Mouse (Mus musculus) kidney, embryonic 16.5 days (tissue): ENCODE results near the gene Amz2. TPM values are rescaled to one million over a fixed set of nuclear protein-coding genes. Genes with fewer than 3 reads are reported as not detected.

Source experiments
- ATAC-seq: fragments of 200-750 bp; cut with Nextera tagmentation; 2 replicates; pipeline ENCODE4 v1.8.0; 2017; ENCODE audit warnings: moderate TSS enrichment; ENCODE audit not compliant: low FRiP score, low TSS enrichment
- H3K27ac ChIP-seq: fragments of 300-500 bp; sonication (generic); 2 replicates; pipeline ENCODE4 v1.5.1; 2014; ENCODE audit warnings: low read length
- H3K27me3 ChIP-seq: fragments of 300-500 bp; sonication (generic); 2 replicates; pipeline ENCODE4 v1.6.1; 2014; ENCODE audit warnings: low read length, control low read depth, mixed read lengths; ENCODE audit not compliant: insufficient read depth
- H3K36me3 ChIP-seq: fragments of 300-500 bp; sonication (generic); 2 replicates; pipeline ENCODE4 v1.6.1; 2014; ENCODE audit warnings: low read length, control low read depth, mixed read lengths; ENCODE audit not compliant: insufficient read depth
- H3K4me1 ChIP-seq: fragments of 300-500 bp; sonication (generic); 2 replicates; pipeline ENCODE4 v1.6.1; 2014; ENCODE audit warnings: low read length, control low read depth, mixed read lengths; ENCODE audit not compliant: insufficient read depth
- H3K4me2 ChIP-seq: fragments of 300-500 bp; sonication (generic); replicated peaks from 2 replicates; pipeline ENCODE4 v1.6.1; 2014; ENCODE audit warnings: low read depth, low read length
- H3K4me3 ChIP-seq: fragments of 300-500 bp; sonication (generic); 2 replicates; pipeline ENCODE4 v1.5.1; 2014; ENCODE audit warnings: mild to moderate bottlenecking, low read length
- H3K9ac ChIP-seq: fragments of 300-500 bp; sonication (generic); replicated peaks from 2 replicates; pipeline ENCODE4 v1.6.1; 2014; ENCODE audit warnings: low read length
- H3K9me3 ChIP-seq: fragments of 300-500 bp; sonication (generic); 2 replicates; pipeline ENCODE4 v1.6.1; 2016; ENCODE audit warnings: low read length, control low read depth
- WGBS: fragments of 180-500 bp; shearing (Covaris S2); extraction: QIAGEN DNeasy Blood & Tissue Kit; methylation state at CpG from one replicate; pipeline ENCODE4 v1.1.7; 2014; 5-methylcytosine and 5-hydroxymethylcytosine counted together
- microRNA-seq: library from miRNA; unstranded; fragments of <30 nt; microRNA quantifications from one replicate; pipeline ENCODE4, GENCODE M21; 2016
- polyA plus RNA-seq: library from polyadenylated mRNA; unstranded; fragments of >200 nt; fragmentation: Nextera tagmentation; extraction: Ambion mirVana; gene quantifications from 2 replicates; pipeline ENCODE4 v1.2.1, GENCODE M21; 2015

The Amz2 gene
- polyA plus RNA-seq, 1 experiment from 2014 or later, result 42.7 TPM

DNA sequence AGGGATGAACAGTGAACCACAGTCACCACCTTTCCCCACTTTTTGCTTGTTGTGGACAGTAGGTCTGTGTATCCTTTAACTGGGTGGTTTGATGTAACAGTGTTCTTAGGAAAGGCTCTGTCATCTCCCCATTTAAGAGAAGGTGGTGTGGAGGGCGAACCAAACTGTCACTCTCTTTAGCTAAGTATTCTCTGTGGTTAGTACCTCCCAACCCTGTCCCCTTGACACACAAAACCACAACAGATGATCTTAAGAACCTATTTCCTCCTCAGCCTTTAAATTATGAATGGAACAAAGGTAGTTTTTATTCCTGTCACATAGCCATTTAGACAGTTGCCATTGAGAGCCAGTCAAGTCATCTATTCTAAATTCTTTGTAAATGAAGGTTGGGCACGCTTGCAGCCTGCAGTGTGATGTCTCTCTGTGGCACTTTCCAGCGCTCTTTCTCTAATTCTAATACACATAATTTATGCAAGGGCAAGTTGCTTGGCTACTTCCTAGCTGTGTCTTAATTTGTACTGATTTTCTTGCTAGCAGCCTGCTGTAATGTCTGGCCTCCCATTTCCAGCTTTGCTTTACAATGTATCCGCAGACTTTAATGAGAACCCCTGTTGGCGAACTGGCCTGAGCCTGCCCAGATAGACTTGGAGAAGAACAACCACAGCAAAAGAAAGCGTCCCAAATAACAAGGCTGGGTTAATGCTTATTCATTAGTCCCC, 71.4 kb downstream of the Amz2 start:
- Histone ChIP-seq H3K27ac (no peak overlapping the region), H3K4me2 (no peak overlapping the region), H3K27me3 (no peaks in the 10 kb centered on the region), H3K4me3 (no peak overlapping the region), H3K9ac (no peak overlapping the region), H3K4me1 (peaks cover 33% of the 10 kb centered on the region), H3K9me3 (no peaks in the 10 kb centered on the region), H3K36me3 (no peaks in the 10 kb centered on the region)
- no peak for ATAC-seq
- 81% methylated on average over 6 of the region's 6 CpGs for WGBS

DNA sequence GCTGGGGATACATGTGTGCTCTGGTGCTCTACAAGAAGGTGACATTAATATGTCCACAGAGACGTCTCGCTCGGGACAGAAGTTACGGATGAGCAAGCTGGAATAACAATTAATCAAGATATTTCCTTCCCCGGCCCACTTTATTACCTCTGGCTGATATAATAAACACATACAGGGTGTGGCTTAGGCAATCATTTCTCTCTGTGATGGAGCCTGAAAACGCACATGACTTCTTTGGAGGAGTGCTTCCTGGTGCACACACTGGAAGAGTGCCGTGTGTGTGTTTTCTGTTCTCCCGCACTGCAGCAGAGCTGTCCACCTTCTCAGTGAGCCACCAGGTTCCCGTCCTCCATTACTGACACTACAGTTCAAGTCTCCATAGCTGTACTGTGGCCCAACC, 72.2 kb downstream of the Amz2 start:
- no peak overlapping the region for H3K9ac ChIP-seq
- H3K4me1 ChIP-seq, result peaks cover 33% of the 10 kb centered on the region
- H3K36me3 ChIP-seq, result no peaks in the 10 kb centered on the region
- H3K4me3 ChIP-seq, result no peak overlapping the region
- no peaks in the 10 kb centered on the region for H3K9me3 ChIP-seq
- ATAC-seq, result no peak
- H3K4me2 ChIP-seq, result no peak overlapping the region
- H3K27me3 ChIP-seq, result no peaks in the 10 kb centered on the region
- no peak overlapping the region; the same call in 1 of the 2 replicates for H3K27ac ChIP-seq
- WGBS, result 32% methylated on average over 9 of the region's 9 CpGs

DNA sequence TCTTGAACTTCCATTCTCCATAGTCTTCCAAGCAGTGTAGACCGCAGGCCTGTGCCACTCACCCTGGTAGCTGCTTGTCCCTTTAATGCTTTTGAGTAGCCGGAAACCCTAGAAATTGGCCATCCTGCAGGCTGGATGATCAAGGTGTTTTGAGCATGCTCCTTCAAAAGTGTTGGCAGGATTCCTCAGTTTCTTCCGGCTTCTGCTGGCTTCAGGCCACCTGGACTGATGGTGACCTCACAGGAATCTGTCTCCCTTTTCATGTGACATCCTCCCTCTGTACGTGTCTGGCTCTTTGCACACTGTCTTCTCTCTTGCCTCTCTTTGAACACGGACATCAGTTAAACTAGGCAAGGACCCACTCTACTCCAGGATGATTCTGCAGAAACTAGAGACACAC, 74.5 kb downstream of the Amz2 start:
- Histone ChIP-seq H3K27ac (no peak overlapping the region), H3K36me3 (no peaks in the 10 kb centered on the region), H3K9ac (no peak overlapping the region), H3K9me3 (no peaks in the 10 kb centered on the region), H3K4me2 (no peak overlapping the region), H3K4me3 (no peak overlapping the region), H3K27me3 (no peaks in the 10 kb centered on the region), H3K4me1 (peaks cover 23% of the 10 kb centered on the region)
- no peak for ATAC-seq
- 69% methylated on average over 5 of the region's 5 CpGs for WGBS

Small RNAs within 50 kb of the gene (microRNA-seq; reads per million reads assigned to microRNA genes)
- gene Gm25540, result not detected

Other genes starting within 250 kb of the Amz2 start
- gene Rgs9, start 127.8 kb upstream of the Amz2 start, polyA plus RNA-seq, result 1.2 and 1.9 TPM in 2 replicates
- 22.0 and 24.1 TPM in 2 replicates for gene Gna13, start 63.1 kb upstream of the Amz2 start, polyA plus RNA-seq
- gene 9930022D16Rik, start 12.0 kb upstream of the Amz2 start, polyA plus RNA-seq, result not detected in 2 replicates
- gene Arsg, start 47.4 kb downstream of the Amz2 start, polyA plus RNA-seq, result 5.3 and 6.5 TPM in 2 replicates
- 8.4 and 8.7 TPM in 2 replicates for gene Slc16a6, start 47.7 kb downstream of the Amz2 start, polyA plus RNA-seq
- 35.8 and 36.4 TPM in 2 replicates for gene Wipi1, start 186.0 kb downstream of the Amz2 start, polyA plus RNA-seq
- gene Prkar1a, start 223.5 kb downstream of the Amz2 start, polyA plus RNA-seq, result 375 and 395 TPM in 2 replicates